Mouse (Mus musculus) urinary bladder, postnatal 10 days (tissue): ENCODE results near the gene Coro6.

Experiments
- DNase-seq: peaks from one replicate; pipeline ENCODE4 v3.0.0; 2022; ENCODE audit warnings: low spot score

The Coro6 gene

DNA sequence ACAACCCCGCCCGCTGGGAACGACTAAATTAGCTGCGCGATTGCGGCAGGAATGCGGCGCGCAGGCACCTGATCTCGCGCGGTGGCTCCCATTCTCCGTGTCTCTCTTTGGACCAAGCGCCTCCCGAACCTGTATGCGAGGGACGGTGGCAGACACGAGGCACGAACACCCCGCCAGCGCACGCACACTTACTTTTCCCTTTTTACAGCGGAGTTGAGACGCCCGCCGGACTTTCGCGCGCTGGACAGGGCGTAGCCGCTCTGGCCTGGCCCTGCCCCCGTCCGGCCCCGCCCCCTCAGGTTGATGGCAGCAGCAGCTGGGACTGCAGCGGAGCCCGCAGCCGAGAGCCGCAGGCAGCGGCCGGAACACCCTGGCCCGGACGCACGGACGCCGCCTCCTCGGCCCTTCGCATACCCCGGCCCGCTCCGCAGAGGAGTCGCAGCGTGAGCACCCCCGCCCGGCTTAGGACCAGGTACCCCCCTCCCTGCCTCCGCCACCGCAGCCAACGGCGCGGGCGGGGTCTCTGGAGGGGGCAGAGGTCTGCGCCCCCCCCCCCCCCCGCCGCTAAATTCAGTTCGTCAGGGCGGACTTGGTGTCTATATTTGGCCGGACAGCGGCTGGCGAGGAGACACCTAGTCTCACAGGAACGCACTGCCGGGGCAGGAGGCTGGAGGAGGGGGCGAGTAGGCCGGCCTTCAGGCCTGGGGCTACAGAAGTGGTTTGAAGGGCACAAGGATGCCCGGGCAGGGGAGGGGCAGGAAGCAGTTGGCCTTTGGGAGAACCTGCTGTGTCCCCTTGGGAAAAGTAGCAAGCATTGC, at the start of gene Coro6:
Coro6 (plus strand) TSS at position 129 of the 818 bp plus-strand sequence.
- DNase-seq = no peak

DNA sequence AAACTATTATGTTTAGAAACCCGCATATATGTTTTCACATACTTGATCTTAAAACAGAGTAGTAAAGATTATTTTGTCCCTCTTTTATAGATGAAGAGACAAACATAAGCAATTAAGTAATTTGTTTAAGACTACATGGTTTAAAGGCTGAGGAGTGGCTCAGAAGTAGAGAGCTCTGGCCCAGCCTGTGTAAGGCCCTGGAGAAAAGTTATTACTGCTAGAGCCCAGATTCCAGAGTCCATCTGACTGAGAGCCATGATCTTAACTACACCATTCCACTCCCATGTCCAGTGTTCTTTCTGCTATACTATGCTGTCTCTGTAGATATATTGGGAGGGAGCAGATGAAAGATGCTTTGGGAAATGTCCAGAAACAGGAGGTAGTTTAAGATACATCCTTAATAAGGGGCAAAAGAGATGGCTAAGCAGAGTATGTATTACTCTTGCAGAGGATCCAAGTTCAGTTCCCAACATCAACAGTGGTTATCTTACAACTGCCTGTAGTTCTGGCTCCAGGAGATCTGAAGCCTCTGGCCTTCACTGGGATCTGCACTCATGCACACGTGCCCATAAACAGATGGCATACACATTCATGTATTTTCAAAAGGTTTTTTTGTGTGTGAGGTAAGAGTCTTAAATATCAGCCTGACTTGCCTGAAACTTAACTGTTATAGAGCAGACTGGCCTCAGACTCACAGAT, 47.9 kb upstream of the Coro6 start:
- no peak for DNase-seq

- DNase-seq = no peak
Observed at GRCm38 (mm10) chr11:77416212-77417000, 45.8 kb upstream of the Coro6 start.

- DNase-seq = no peak
Observed at GRCm38 (mm10) chr11:77418021-77418420, 44.2 kb upstream of the Coro6 start.

- DNase-seq = no peak
Observed at GRCm38 (mm10) chr11:77423175-77423859, 38.9 kb upstream of the Coro6 start.

GRCm38 (mm10) chr11:77428446-77428845, 33.8 kb upstream of the Coro6 start:
- no peak for DNase-seq

DNA sequence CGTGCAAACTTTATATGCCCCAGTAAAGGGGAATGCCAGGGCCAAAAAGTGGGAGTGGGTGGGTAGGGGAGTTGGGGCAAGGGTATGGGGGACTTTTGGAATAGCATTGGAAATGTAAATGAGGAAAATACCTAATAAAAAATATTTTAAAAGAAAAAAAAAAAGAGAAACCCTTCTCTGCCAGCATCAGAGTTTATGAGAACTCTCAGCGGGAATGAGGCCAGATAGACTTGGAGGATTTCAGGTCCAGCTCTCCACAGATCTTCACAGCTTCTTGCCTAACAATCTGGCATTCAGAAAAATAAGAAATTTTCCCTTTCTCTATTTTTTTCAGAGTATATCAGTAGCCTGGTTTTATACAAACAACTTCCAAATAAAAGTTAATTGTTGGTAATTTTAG, 25.2 kb upstream of the Coro6 start:
- DNase-seq = no peak

DNA sequence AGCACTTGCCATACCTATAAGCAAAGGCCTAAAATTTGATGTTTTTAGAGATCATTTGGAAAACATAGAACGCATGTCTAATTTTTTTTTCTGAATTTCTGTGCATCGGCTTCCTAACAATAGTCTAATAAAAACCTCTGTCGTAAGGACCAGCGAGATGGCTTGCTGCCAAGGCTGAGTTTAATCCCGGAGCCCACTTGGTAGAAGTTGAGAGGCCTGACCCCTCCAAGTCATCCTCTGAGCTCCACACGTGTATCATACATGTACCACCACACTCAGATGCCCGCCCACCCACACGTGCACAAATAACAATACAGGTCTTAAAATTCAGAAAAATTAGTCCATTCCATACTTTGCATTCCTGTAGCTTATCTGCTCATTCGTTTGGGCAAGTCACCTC, 22.1 kb upstream of the Coro6 start:
- DNase-seq = no peak

GRCm38 (mm10) chr11:77441020-77441419, 21.2 kb upstream of the Coro6 start:
- DNase-seq = no peak

- no peak for DNase-seq
Observed at GRCm38 (mm10) chr11:77442186-77443170, 19.7 kb upstream of the Coro6 start.

- DNase-seq = no peak
Observed at GRCm38 (mm10) chr11:77444939-77445338, 17.3 kb upstream of the Coro6 start.

GRCm38 (mm10) chr11:77446628-77447041, 15.6 kb upstream of the Coro6 start:
- no peak for DNase-seq

DNA sequence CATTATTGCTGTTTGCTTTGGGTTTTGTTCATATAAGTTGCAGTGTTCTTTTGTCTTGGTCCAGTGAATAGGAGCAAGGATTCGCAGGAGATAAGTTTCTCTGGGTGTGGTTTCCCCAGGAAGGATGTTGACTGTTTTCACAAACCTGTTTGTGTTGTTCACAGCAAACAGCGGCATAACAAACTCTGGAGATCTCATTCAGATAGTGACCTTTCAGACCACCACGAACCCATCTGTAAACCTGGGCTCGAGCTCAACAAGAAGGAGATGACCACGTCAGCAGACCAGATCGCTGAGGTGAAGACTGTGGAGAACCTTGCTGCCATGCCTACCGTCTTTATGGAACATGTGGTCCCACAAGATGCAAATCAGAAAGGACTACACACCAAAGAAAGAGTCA, 13.0 kb upstream of the Coro6 start:
- no peak for DNase-seq

DNA sequence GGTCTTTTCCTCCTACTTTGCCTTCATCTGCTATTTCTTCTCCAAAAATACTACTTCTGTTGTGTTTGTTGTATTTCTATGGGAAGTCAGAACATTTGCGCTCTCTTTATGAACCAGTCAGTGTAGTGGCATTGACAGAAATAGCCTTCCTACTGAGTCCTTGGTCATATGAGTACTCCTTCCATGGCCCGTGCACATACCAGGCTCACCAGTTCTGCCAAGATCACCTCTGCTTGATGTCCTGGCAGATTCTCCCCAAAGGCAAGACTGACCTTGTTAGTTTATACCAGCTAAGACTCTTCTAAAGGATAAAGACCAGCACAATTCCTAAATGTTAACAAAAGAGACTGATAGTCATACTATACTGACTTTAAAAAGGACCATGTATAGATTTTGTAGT, 10.5 kb upstream of the Coro6 start:
- no peak for DNase-seq

GRCm38 (mm10) chr11:77453388-77453787, 8.8 kb upstream of the Coro6 start:
- DNase-seq = no peak

DNA sequence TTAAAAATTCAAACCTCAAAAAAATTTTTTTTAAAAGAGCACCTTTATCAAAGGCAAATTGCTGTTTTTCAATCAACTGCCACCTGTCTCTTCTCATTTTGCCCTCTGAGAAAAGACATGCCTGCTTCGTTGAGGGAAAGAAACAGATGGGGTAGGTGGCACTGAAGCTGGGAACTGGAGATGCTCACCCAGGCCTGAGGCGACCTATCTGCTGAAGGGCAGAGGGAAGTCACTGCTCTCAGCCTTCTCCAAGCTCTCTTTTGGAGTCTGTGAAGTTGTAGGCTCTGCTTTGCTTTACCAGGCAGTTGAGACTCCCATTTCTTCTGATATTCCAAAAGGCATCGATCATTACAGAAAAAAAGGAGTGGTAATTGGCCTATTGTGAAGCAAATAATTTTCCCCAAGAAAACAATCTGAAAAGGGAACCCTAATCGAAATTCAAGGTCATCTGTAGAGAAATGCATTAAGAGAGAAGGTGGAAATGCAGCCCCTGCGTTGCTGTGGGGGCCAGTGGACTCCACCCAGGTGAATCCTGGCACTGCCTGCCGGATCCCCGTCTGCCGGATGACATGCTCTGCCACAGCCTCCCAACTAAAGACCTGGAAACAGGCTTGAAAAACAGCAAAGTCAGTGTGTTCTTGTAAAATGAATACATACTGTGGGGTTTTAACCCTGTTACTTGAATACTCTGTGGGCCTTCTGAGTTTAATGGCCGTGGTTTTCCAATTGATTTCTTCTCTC, 6.3 kb upstream of the Coro6 start:
- no peak for DNase-seq

DNA sequence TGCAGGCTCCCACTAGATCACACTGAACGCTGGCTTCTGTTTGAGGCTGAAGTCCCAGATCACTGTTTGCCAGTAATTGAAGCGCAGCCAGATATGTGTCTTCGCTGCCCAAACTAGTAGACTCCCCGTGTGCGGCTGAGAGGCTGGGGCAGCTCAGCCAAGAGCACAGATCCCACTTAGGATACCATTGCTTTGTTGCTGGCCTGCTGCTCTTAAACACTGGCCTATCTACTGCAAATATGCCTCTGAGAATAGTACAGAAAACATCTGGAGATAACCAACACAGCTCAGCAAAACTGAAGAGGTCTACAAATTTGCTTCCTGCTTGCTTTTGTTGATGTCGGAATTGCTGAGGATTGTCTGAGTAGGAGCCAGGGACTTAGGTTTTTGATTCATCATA, 5.3 kb upstream of the Coro6 start:
- DNase-seq = no peak

DNA sequence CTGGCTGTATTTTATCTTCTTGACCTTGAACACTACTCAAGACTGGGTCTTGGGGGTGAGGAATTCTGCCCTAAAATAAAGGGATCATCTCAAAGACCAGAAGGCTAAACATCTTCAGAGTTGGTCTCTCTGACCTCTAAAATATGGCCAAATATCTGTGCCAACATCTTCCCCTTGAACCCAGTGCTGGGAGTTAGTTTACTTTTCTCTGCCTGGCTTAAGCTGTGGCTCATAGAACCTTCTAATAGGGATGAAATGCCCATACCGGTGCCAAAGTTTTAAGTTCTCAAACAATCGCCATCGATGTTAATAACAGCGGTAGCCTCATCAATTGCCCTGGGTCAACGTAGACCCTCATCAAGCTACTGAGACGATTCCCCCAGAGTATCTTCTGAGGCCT, 355 bp upstream of the Coro6 start:
- no peak for DNase-seq

- no peak for DNase-seq
Observed at GRCm38 (mm10) chr11:77463101-77463445, 862 bp downstream of the Coro6 start.

DNA sequence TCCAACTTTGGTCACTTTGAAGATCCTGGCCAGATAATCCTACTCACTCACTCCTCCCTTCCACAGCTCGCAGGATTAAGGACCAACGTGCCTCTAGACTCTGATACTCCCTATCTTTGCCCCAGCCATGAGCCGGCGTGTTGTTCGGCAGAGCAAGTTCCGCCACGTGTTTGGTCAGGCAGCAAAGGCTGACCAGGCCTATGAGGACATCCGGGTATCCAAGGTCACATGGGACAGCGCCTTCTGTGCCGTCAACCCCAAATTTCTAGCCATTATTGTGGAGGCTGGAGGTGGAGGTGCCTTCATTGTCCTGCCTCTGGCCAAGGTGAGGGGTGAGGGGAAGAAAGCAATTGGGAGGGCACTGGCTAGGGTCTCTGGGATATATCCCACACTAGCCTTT, 1.6 kb downstream of the Coro6 start:
- DNase-seq = no peak
